Mouse (Mus musculus) midbrain, embryonic 12.5 days (tissue): ENCODE results near the gene Bcan. TPM values are rescaled to one million over a fixed set of nuclear protein-coding genes. Genes with fewer than 3 reads are reported as not detected.

Source experiments
- ATAC-seq: fragments of 200-750 bp; cut with Nextera tagmentation; 2 replicates; pipeline ENCODE4 v1.8.0; 2017; ENCODE audit warnings: low read depth, moderate TSS enrichment, moderate library complexity; ENCODE audit not compliant: low FRiP score
- H3K27ac ChIP-seq: fragments of 300-500 bp; sonication (generic); replicated peaks from 2 replicates; pipeline ENCODE4 v1.5.1; 2016; ENCODE audit warnings: mild to moderate bottlenecking
- H3K27me3 ChIP-seq: fragments of 300-500 bp; sonication (generic); 2 replicates; pipeline ENCODE4 v1.6.1; 2016; ENCODE audit warnings: mild to moderate bottlenecking
- H3K36me3 ChIP-seq: fragments of 300-500 bp; sonication (generic); 2 replicates; pipeline ENCODE4 v1.6.1; 2016
- H3K4me1 ChIP-seq: fragments of 300-500 bp; sonication (generic); 2 replicates; pipeline ENCODE4 v1.6.1; 2016
- H3K4me2 ChIP-seq: fragments of 300-500 bp; sonication (generic); replicated peaks from 2 replicates; pipeline ENCODE4 v1.6.1; 2016; ENCODE audit warnings: mild to moderate bottlenecking, moderate library complexity
- H3K4me3 ChIP-seq: fragments of 300-500 bp; sonication (generic); 2 replicates; pipeline ENCODE4 v1.5.1; 2016; ENCODE audit warnings: mild to moderate bottlenecking
- H3K9ac ChIP-seq: fragments of 300-500 bp; sonication (generic); replicated peaks from 2 replicates; pipeline ENCODE4 v1.6.1; 2016; ENCODE audit warnings: mild to moderate bottlenecking, moderate library complexity
- H3K9me3 ChIP-seq: fragments of 300-500 bp; sonication (generic); 2 replicates; pipeline ENCODE4 v1.6.1; 2016; ENCODE audit warnings: mild to moderate bottlenecking
- WGBS: fragments of 180-500 bp; shearing (Covaris S2); methylation state at CpG from one replicate; pipeline ENCODE4 v1.1.7; 2016; 5-methylcytosine and 5-hydroxymethylcytosine counted together
- polyA plus RNA-seq: library from polyadenylated mRNA; unstranded; fragments of >200 nt; fragmentation: Nextera tagmentation; extraction: Ambion mirVana; gene quantifications from 2 replicates; pipeline ENCODE4 v1.2.1, GENCODE M21; 2016

The Bcan gene
- polyA plus RNA-seq, 1 experiment from 2014 or later, result 0.63 TPM

DNA sequence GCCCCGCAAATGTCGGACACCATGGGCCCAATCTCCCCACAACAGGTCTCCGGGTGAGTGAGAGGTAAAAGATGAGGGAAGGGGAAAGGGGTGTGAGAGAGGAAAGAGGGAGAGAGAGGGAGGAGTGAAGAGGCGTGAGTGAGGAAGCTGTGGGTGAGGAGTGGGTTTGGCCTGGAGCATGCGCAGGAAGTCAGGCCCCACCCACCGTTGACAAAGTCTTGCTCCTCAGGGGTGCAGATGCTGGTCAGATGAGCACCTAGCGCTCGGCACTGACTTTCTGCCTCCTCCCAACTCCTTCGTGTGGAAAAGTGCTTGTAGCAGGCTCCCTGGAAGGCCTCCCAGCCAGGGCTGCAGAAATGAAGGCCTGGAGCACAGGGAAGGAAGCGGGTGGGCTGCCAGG is 10.1 kb downstream of the Bcan start:
- peaks cover 65% of the 10 kb centered on the region for H3K27me3 ChIP-seq
- WGBS, result 27% methylated on average over 8 of the region's 10 CpGs
- no peaks in the 10 kb centered on the region for H3K36me3 ChIP-seq
- H3K4me3 ChIP-seq, result no peak overlapping the region
- no peak overlapping the region for H3K27ac ChIP-seq
- H3K9me3 ChIP-seq, result no peaks in the 10 kb centered on the region
- no peak overlapping the region for H3K9ac ChIP-seq
- H3K4me1 ChIP-seq, result peaks cover 37% of the 10 kb centered on the region
- no peak for ATAC-seq
- H3K4me2 ChIP-seq, result no peak overlapping the region

- peak overlapping the region; percentile 44 for H3K27ac ChIP-seq
- no peaks in the 10 kb centered on the region for H3K9me3 ChIP-seq
- H3K27me3 ChIP-seq, result peaks cover 52% of the 10 kb centered on the region
- peak overlapping the region; percentile 63 for H3K4me2 ChIP-seq
- peaks cover 53% of the 10 kb centered on the region for H3K4me1 ChIP-seq
- H3K9ac ChIP-seq, result peak overlapping the region; percentile 53
- no peaks in the 10 kb centered on the region for H3K36me3 ChIP-seq
- WGBS, result 10% methylated on average over 15 of the region's 15 CpGs
- peak overlapping the region; percentile 37 for H3K4me3 ChIP-seq
- no peak for ATAC-seq
Measured at GRCm38 (mm10) chr3:87988068-87988467, 12.0 kb downstream of the Bcan start.

DNA sequence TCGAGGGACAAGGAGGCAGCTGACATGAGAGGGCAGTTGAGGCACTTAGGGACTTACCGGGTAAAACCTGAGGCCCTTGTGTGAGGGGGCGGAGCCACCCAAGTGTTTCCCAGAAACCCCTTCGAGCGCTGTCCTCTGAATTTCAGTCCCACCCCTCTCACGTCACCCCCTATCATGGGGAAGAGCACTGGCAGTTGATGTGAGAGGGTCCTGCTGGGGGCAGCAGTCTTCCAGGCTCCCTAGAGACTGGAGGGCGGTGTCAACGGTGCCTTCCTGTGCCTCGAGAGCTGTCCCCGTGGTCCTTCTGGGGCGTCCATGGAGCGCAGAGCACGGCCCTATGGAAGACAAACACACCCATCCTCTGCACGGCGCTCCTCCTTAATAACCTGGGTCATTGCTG is 12.4 kb downstream of the Bcan start:
- ATAC-seq, result peak; percentile 65
- H3K36me3 ChIP-seq, result no peaks in the 10 kb centered on the region
- peaks cover 58% of the 10 kb centered on the region for H3K4me1 ChIP-seq
- H3K9me3 ChIP-seq, result no peaks in the 10 kb centered on the region
- H3K4me3 ChIP-seq, result peak overlapping the region; percentile 37
- peak overlapping the region; percentile 63 for H3K4me2 ChIP-seq
- H3K9ac ChIP-seq, result peak overlapping the region; percentile 53
- peaks cover 48% of the 10 kb centered on the region for H3K27me3 ChIP-seq
- 1% methylated on average over 15 of the region's 15 CpGs for WGBS
- peak overlapping the region; percentile 44 for H3K27ac ChIP-seq

DNA sequence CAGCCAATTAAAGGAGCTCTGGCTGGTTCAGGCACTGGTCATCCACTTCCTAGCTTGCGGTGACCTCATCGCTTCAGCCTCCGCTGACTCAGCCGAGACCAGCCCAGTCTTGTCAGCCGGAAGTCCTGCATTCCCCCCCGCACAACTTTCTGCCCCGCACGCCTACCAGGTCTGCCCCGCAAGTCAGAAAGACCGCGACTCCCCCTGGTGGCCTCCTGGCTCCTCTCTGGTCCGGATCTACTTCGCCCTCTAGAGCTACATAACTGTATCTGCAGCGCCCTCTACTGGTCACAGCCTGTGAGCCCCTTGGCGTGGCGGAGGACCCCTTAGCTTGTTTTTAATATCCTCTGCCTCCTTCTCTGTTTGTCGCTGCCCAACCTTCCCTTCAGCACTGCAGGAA is 13.2 kb downstream of the Bcan start:
- Histone ChIP-seq H3K4me3 (peak overlapping the region; percentile 37), H3K4me1 (peaks cover 65% of the 10 kb centered on the region)

DNA sequence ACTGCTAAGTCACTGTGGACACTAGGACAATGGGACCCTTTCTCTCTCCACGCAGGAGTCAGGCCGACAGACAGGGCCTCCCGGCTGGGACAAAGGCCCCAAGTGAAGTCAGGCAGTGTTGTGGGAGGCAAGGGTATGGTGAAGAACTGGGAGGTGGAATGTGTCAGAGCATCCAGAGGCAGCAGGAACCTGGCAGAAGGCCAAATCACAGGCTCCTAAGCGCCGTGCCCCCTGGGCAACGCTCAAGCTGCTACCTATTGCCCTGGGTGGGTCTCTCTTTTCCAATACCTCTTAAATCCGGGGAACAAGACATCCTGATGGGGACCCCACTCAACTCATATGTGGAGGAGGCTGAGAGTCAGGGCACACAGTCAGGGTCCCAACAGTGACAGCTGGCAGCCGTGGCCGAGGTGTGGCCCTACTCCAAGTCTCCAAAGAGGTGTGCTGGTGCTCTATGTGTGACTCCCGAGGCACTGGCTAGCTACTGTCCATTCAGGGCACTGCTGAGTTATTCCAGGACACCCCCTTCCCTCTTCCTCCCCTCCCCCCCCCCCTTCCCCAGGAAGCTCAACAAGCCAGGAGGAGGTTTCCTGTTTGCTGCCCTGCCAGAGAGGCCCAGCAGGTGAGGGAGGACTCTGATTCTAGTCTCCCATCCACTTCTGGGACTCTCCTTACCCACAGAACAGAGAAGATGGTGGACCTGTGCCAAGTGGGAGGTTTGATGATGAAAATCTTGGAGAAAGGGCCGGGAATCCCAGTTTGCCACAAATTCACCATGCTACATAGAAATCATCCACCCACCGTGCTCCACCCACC is 14.3 kb downstream of the Bcan start:
- no peaks in the 10 kb centered on the region for H3K36me3 ChIP-seq
- no peak overlapping the region for H3K4me3 ChIP-seq
- peaks cover 29% of the 10 kb centered on the region for H3K27me3 ChIP-seq
- no peak for ATAC-seq
- H3K4me1 ChIP-seq, result peaks cover 75% of the 10 kb centered on the region
- no peaks in the 10 kb centered on the region for H3K9me3 ChIP-seq
- peak overlapping the region; percentile 73 for H3K27ac ChIP-seq
- H3K4me2 ChIP-seq, result peak overlapping the region; percentile 5
- peak overlapping the region; percentile 4; the same call in 1 of the 2 replicates for H3K9ac ChIP-seq
- WGBS, result 31% methylated on average over 12 of the region's 12 CpGs

More for the DNA sequence above, 13.2 kb downstream of the Bcan start:
- no peaks in the 10 kb centered on the region for H3K36me3 ChIP-seq
- peak; percentile 72 for ATAC-seq
- peak overlapping the region; percentile 44 for H3K27ac ChIP-seq
- H3K9ac ChIP-seq, result peak overlapping the region; percentile 53; the same call in 1 of the 2 replicates
- H3K4me2 ChIP-seq, result peak overlapping the region; percentile 63
- WGBS, result 0% methylated on average over 17 of the region's 17 CpGs
- H3K27me3 ChIP-seq, result peaks cover 40% of the 10 kb centered on the region
- no peaks in the 10 kb centered on the region for H3K9me3 ChIP-seq

DNA sequence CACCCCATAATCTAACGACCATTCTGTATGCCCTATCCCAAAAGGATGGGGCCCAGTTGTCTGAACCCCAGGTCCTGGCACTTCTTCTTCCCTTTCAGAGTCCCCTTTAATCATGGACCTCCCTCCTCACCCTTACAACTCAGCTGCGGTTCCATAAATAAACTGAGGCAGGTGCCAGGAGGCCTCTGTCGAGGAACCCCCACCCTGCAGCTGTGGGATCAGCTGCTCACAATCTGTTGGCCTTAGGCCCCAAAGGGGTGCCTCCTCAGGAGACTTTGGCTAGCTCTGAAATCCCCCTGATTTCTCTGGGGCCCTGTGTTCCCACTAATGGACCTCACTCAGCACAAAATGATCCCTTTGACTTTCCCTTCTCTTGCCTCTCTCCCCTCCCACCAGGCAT is 15.9 kb downstream of the Bcan start:
- ATAC-seq, result no peak
- H3K4me1 ChIP-seq, result peaks cover 90% of the 10 kb centered on the region
- H3K4me3 ChIP-seq, result no peak overlapping the region
- H3K9ac ChIP-seq, result peak overlapping the region; percentile 46; the same call in 1 of the 2 replicates
- no peaks in the 10 kb centered on the region for H3K9me3 ChIP-seq
- 36% methylated on average over 3 of the region's 3 CpGs for WGBS
- peak overlapping the region; percentile 86; the same call in 1 of the 2 replicates for H3K27ac ChIP-seq
- H3K27me3 ChIP-seq, result peaks cover 13% of the 10 kb centered on the region
- H3K36me3 ChIP-seq, result peaks cover 4% of the 10 kb centered on the region; the same call in 1 of the 2 replicates
- 0 out of 2 replicates have a peak overlapping the region, but pooled peaks have one; percentile 37 for H3K4me2 ChIP-seq

- 40% methylated on average over 6 of the region's 6 CpGs for WGBS
- H3K27ac ChIP-seq, result peak overlapping the region; percentile 86
- H3K4me3 ChIP-seq, result no peak overlapping the region
- no peak for ATAC-seq
- no peaks in the 10 kb centered on the region for H3K9me3 ChIP-seq
- H3K4me1 ChIP-seq, result peaks cover 91% of the 10 kb centered on the region
- peaks cover 7% of the 10 kb centered on the region for H3K36me3 ChIP-seq
- peak overlapping the region; percentile 37 for H3K4me2 ChIP-seq
- peak overlapping the region; percentile 46; the same call in 1 of the 2 replicates for H3K9ac ChIP-seq
- H3K27me3 ChIP-seq, result peaks cover 8% of the 10 kb centered on the region
Measured at GRCm38 (mm10) chr3:87983627-87984026, 16.4 kb downstream of the Bcan start.

DNA sequence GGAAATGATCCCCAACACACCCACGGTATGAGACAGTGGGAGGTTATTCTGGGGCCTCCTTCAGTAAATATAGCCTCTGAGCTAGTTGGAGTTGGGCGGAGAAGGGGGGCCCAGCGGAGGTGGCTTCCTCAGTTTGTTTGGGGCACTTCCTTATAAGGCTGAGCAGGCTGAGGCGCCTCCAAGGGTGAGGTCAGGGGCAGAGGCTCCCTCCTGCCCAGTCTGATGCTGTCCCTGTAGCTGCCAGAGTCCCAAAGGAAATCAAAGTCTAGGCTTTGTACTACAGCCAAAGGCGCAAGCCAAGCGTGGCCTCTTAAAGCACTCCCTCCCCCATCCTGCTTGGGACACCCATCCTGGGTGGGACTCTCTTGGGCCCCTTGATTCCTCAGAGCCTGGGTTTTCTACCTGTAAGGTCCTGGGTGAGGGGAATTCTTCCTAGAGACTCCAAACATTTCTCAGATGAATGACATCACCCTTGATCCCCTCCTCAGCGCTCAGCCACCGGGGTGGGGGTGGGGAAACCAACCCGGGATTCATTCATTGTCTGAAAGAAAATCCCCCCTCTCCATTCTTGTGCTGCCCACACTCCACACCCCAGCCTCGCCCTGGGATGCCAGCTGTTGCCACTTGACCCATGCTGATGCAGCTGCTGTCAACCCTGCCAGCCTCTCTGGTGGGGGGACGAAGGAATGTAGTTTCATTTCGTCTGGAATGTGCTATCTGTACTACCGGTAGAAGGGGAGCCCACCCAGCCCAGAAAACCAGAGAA is 17.0 kb downstream of the Bcan start:
- H3K4me2 ChIP-seq, result peak overlapping the region; percentile 37
- peak overlapping the region; percentile 44 for H3K9ac ChIP-seq
- H3K4me3 ChIP-seq, result no peak overlapping the region
- H3K9me3 ChIP-seq, result no peaks in the 10 kb centered on the region
- peak overlapping the region; percentile 86 for H3K27ac ChIP-seq
- 0 out of 2 replicates have a peak, but pooled peaks cover 6% of the 10 kb centered on the region for H3K27me3 ChIP-seq
- H3K36me3 ChIP-seq, result peaks cover 13% of the 10 kb centered on the region
- peaks cover 91% of the 10 kb centered on the region for H3K4me1 ChIP-seq
- WGBS, result under 1% methylated on average over 13 of the region's 13 CpGs
- ATAC-seq, result peak; percentile 21

GRCm38 (mm10) chr3:87981894-87982835 is 17.9 kb downstream of the Bcan start:
- Histone ChIP-seq H3K9ac (peak overlapping the region; percentile 44), H3K27ac (peak overlapping the region; percentile 86), H3K4me2 (peak overlapping the region; percentile 37), H3K4me3 (no peak overlapping the region), H3K27me3 (0 out of 2 replicates have a peak, but pooled peaks cover 6% of the 10 kb centered on the region), H3K4me1 (peaks cover 86% of the 10 kb centered on the region), H3K36me3 (peaks cover 21% of the 10 kb centered on the region), H3K9me3 (no peaks in the 10 kb centered on the region)
- no peak; the same call in 1 of the 2 replicates for ATAC-seq
- 29% methylated on average over 12 of the region's 12 CpGs for WGBS

DNA sequence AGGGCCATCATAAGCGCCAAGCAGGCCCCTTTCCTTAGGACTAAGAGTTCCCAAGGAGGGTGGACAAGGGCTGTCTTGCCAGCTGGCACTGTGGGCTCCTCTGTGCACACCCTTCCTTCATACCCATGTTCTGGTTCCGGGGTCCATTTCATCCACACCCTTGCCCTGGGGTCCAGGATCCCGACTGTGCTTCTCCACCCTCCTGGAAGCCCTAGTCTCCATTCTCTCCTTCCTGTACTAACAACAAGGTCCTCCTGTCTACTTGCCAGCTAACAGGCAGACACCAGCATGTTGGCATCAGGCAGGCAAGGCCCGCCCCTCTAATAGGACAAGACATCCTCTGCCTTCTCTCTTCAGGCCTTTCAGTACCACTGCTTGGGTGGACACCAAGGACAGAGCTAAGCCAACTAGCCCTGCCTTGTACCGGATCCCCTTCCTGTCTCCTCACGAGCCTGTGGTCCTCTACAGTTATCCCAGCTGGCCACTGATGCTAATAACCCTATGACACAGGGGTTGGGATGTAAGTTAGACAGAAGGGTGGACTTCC is 18.7 kb downstream of the Bcan start:
- peak overlapping the region; percentile 86 for H3K27ac ChIP-seq
- ATAC-seq, result no peak
- H3K36me3 ChIP-seq, result peaks cover 30% of the 10 kb centered on the region
- no peak overlapping the region for H3K9ac ChIP-seq
- H3K4me1 ChIP-seq, result peaks cover 79% of the 10 kb centered on the region
- no peak overlapping the region for H3K4me3 ChIP-seq
- WGBS, result 85% methylated on average over 6 of the region's 6 CpGs
- H3K27me3 ChIP-seq, result 0 out of 2 replicates have a peak, but pooled peaks cover 6% of the 10 kb centered on the region
- no peak overlapping the region for H3K4me2 ChIP-seq
- H3K9me3 ChIP-seq, result no peaks in the 10 kb centered on the region

DNA sequence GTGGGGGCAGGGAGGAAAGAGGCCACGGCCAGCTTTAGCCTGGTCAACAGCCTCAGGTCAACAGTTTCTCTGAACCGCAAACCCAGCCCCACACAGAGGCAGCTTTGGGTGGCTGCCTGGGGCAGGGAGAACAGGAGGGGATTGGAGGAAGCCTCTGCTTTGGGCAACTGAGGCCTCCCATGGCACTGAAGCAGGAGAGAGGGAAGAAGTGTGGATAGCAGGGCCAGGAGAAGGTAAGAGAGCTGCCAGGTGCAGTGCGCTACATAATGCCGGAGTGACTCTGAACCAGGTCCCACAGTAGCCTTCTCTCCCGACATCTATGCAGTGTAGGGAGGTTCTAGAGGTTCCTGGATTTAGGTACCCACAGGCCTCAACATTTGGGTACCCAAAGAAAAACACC is 19.3 kb downstream of the Bcan start:
- Histone ChIP-seq H3K27me3 (0 out of 2 replicates have a peak, but pooled peaks cover 6% of the 10 kb centered on the region), H3K9me3 (no peaks in the 10 kb centered on the region), H3K36me3 (peaks cover 36% of the 10 kb centered on the region), H3K9ac (no peak overlapping the region), H3K4me2 (no peak overlapping the region), H3K27ac (peak overlapping the region; percentile 86), H3K4me1 (peaks cover 75% of the 10 kb centered on the region), H3K4me3 (no peak overlapping the region)
- 61% methylated on average over 5 of the region's 5 CpGs for WGBS
- no peak for ATAC-seq
